Mouse (Mus musculus) erythroid progenitor cell, adult 5-6 weeks (primary cell): ENCODE data around the gene Tipin. TPM values are rescaled to one million over a fixed set of nuclear protein-coding genes. Genes with fewer than 3 reads are reported as not detected.

Source experiments
- ATAC-seq: replicated peaks from 2 replicates; pipeline ENCODE4 v1.8.0; 2016; ENCODE audit warnings: moderate number of reproducible peaks, mild to moderate bottlenecking, moderate TSS enrichment, inconsistent platforms; ENCODE audit not compliant: poor library complexity, low FRiP score, severe bottlenecking
- total RNA-seq, 2 experiments: library from RNA; stranded (forward) in 1 of 2; stranded (reverse) in 1 of 2; fragments of 150-400 nt in 1 of 2; fragments of 186-747, 209-891 nt in 1 of 2; gene quantifications; 2 replicates each; pipeline versions ENCODE4 v1.2.3 to v1.2.4; 2015 to 2017; ENCODE audit warnings: low replicate concordance in 2 of 2

Tipin gene
- total RNA-seq, 2 experiments from 2014 or later: 132 to 185 TPM

GRCm38 (mm10) chr9:64340351-64341253, 59.2 kb downstream of the Tipin start:
- peak; percentile 88 for ATAC-seq

GRCm38 (mm10) chr9:64341254-64341566, 59.8 kb downstream of the Tipin start, which contains the start of gene Dis3l:
Gene Dis3l (minus strand): TSS chr9:64341288.
- 0 out of 2 replicates have a peak, but pooled peaks have one; percentile 5 for ATAC-seq

- no peak for ATAC-seq
Observed at GRCm38 (mm10) chr9:64341671-64342070, 60.3 kb downstream of the Tipin start.

- no peak for ATAC-seq
Observed at GRCm38 (mm10) chr9:64343656-64344055, 62.3 kb downstream of the Tipin start.

GRCm38 (mm10) chr9:64345931-64346330, 64.5 kb downstream of the Tipin start:
- ATAC-seq: no peak

GRCm38 (mm10) chr9:64347377-64347776, 66.0 kb downstream of the Tipin start:
- no peak for ATAC-seq

- ATAC-seq: no peak
Observed at GRCm38 (mm10) chr9:64349490-64349889, 68.1 kb downstream of the Tipin start.

- 0 out of 2 replicates have a peak, but pooled peaks have one; percentile 61 for ATAC-seq
Observed at GRCm38 (mm10) chr9:64351191-64351590, 69.8 kb downstream of the Tipin start.

Other genes with a start within 250 kb of the Tipin start
- gene Lctl, start 164.4 kb upstream of the Tipin start, total RNA-seq (2015; ENCODE audit: low replicate concordance): not detected in 2 replicates
- not detected in 2 replicates for gene Lctl, start 164.4 kb upstream of the Tipin start, total RNA-seq (2017; ENCODE audit: low replicate concordance)
- 90.5 and 94.3 TPM in 2 replicates for gene Zwilch, start 108.5 kb upstream of the Tipin start, total RNA-seq (2015; ENCODE audit: low replicate concordance)
- gene Zwilch, start 108.5 kb upstream of the Tipin start, total RNA-seq (2017; ENCODE audit: low replicate concordance): 234 and 281 TPM in 2 replicates
- 955 and 1,003 TPM in 2 replicates for gene Rpl4, start 108.2 kb upstream of the Tipin start, total RNA-seq (2015; ENCODE audit: low replicate concordance)
- gene Rpl4, start 108.2 kb upstream of the Tipin start, total RNA-seq (2017; ENCODE audit: low replicate concordance): 556 and 679 TPM in 2 replicates
- gene Snapc5, start 102.3 kb upstream of the Tipin start, total RNA-seq (2015; ENCODE audit: low replicate concordance): 7.9 and 20.5 TPM in 2 replicates
- gene Snapc5, start 102.3 kb upstream of the Tipin start, total RNA-seq (2017; ENCODE audit: low replicate concordance): 10.8 and 15.1 TPM in 2 replicates
- not detected in 2 replicates for gene Uchl4, start 46.4 kb upstream of the Tipin start, total RNA-seq (2015; ENCODE audit: low replicate concordance)
- gene Uchl4, start 46.4 kb upstream of the Tipin start, total RNA-seq (2017; ENCODE audit: low replicate concordance): 0.15 TPM in 1 of 2 replicates, not detected in the other
- 10.1 and 23.1 TPM in 2 replicates for gene Map2k1, start 27.9 kb upstream of the Tipin start, total RNA-seq (2015; ENCODE audit: low replicate concordance)
- gene Map2k1, start 27.9 kb upstream of the Tipin start, total RNA-seq (2017; ENCODE audit: low replicate concordance): 10.1 and 23.3 TPM in 2 replicates
- 6.3 and 9.7 TPM in 2 replicates for gene Dis3l, start 59.7 kb downstream of the Tipin start, total RNA-seq (2015; ENCODE audit: low replicate concordance)
- 10.4 and 11.1 TPM in 2 replicates for gene Dis3l, start 59.7 kb downstream of the Tipin start, total RNA-seq (2017; ENCODE audit: low replicate concordance)
- not detected in 2 replicates for gene Megf11, start 104.0 kb downstream of the Tipin start, total RNA-seq (2015; ENCODE audit: low replicate concordance)
- gene Megf11, start 104.0 kb downstream of the Tipin start, total RNA-seq (2017; ENCODE audit: low replicate concordance): 0.64 TPM in 1 of 2 replicates, not detected in the other